Mouse (Mus musculus) neural tube, embryonic 14.5 days (tissue): ENCODE data around the gene Gm21972. TPM values are rescaled to one million over a fixed set of nuclear protein-coding genes. Genes with fewer than 3 reads are reported as not detected.

Experiments
- ATAC-seq: fragments of 200-750 bp; cut with Nextera tagmentation; 2 replicates; pipeline ENCODE4 v1.8.0; 2017; ENCODE audit warnings: low read depth, mild to moderate bottlenecking, moderate TSS enrichment, moderate library complexity
- H3K27ac ChIP-seq: fragments of 300-500 bp; sonication (generic); 2 replicates; pipeline ENCODE4 v1.5.1; 2014; ENCODE audit warnings: low read depth, mild to moderate bottlenecking, control low read depth, low read length, moderate library complexity, mixed read lengths
- H3K27me3 ChIP-seq: fragments of 300-500 bp; sonication (generic); 2 replicates; pipeline ENCODE4 v1.6.1; 2014; ENCODE audit warnings: low read length; ENCODE audit not compliant: control insufficient read depth, insufficient read depth
- H3K36me3 ChIP-seq: fragments of 300-500 bp; sonication (generic); 2 replicates; pipeline ENCODE4 v1.6.1; 2014; ENCODE audit warnings: low read length, mixed read lengths; ENCODE audit not compliant: control insufficient read depth, insufficient read depth
- H3K4me1 ChIP-seq: fragments of 300-500 bp; sonication (generic); 2 replicates; pipeline ENCODE4 v1.6.1; 2014; ENCODE audit warnings: low read length; ENCODE audit not compliant: control insufficient read depth, insufficient read depth
- H3K4me2 ChIP-seq: fragments of 300-500 bp; sonication (generic); 2 replicates; pipeline ENCODE4 v1.6.1; 2014; ENCODE audit warnings: mild to moderate bottlenecking, low read depth, low read length, control low read depth
- H3K4me3 ChIP-seq: fragments of 300-500 bp; sonication (generic); 2 replicates; pipeline ENCODE4 v1.5.1; 2014; ENCODE audit warnings: low read depth, low read length, control low read depth, mixed read lengths
- H3K9ac ChIP-seq: fragments of 300-500 bp; sonication (generic); replicated peaks from 2 replicates; pipeline ENCODE4 v1.6.1; 2014; ENCODE audit warnings: low read depth, mild to moderate bottlenecking, control low read depth, low read length, mixed read lengths
- H3K9me3 ChIP-seq: fragments of 300-500 bp; sonication (generic); 2 replicates; pipeline ENCODE4 v1.6.1; 2016; ENCODE audit warnings: low read length; ENCODE audit not compliant: control insufficient read depth
- WGBS: fragments of 180-500 bp; shearing (Covaris S2); extraction: QIAGEN DNeasy Blood & Tissue Kit; methylation state at CpG from one replicate; pipeline ENCODE4 v1.1.7; 2014; 5-methylcytosine and 5-hydroxymethylcytosine counted together
- polyA plus RNA-seq: library from polyadenylated mRNA; unstranded; fragments of >200 nt; fragmentation: Nextera tagmentation; extraction: Ambion mirVana; gene quantifications from 2 replicates; pipeline ENCODE4 v1.2.1, GENCODE M21; 2014

The Gm21972 gene
- polyA plus RNA-seq, 1 experiment from 2014 or later: 0.86 TPM

DNA sequence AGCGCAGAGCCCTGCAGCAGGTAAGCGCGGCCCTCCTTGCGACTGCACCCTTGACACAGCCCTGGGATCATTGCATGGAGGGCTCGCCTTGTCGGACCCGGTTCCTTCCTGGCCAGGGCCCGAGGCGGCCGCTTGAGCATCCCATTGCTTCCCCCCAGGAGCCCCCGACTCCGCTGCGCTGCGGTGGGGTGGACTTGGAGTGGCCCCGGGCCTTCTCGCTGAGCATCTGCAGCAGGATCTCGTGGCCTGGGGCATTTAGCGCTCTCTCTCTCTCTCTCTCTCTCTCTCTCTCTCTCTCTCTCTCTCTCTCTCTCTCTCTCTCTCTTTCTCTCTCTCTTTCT is 21.4 kb downstream of the Gm21972 start:
- Histone ChIP-seq H3K4me1 (peaks cover 10% of the 10 kb centered on the region), H3K36me3 (peaks cover 3% of the 10 kb centered on the region; the same call in 1 of the 2 replicates), H3K9ac (peak overlapping the region; percentile 59), H3K27ac (no peak overlapping the region), H3K27me3 (no peaks in the 10 kb centered on the region), H3K9me3 (no peaks in the 10 kb centered on the region), H3K4me2 (peak overlapping the region; percentile 60), H3K4me3 (peak overlapping the region; percentile 60)
- 0% methylated on average over 18 of the region's 18 CpGs for WGBS
- ATAC-seq: no peak

DNA sequence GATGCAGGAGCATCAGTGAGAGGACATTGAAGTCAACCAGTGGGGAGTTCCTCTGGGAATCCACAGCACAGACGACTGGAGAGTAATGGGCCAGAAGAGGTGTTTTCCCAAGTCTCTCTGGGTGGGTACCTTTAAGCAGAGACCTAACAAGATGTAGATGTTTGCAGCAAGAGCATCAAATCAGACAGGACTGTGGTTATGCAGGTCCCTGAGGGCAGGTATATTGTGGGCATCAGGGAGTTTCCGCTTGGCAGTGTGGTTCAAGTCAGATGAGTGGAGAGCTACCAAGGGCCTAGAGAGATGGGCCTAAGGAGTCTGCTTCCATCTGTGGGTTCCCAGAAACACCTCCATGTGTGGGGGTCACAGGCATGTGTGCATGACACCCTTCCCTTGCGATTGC is 22.6 kb downstream of the Gm21972 start:
- ATAC-seq: no peak
- peaks cover 16% of the 10 kb centered on the region for H3K36me3 ChIP-seq
- H3K4me3 ChIP-seq: no peak overlapping the region
- H3K27me3 ChIP-seq: no peaks in the 10 kb centered on the region
- no peak overlapping the region for H3K9ac ChIP-seq
- H3K9me3 ChIP-seq: no peaks in the 10 kb centered on the region
- 95% methylated on average over 3 of the region's 3 CpGs for WGBS
- H3K4me2 ChIP-seq: no peak overlapping the region
- no peak overlapping the region for H3K27ac ChIP-seq
- H3K4me1 ChIP-seq: peaks cover 10% of the 10 kb centered on the region

DNA sequence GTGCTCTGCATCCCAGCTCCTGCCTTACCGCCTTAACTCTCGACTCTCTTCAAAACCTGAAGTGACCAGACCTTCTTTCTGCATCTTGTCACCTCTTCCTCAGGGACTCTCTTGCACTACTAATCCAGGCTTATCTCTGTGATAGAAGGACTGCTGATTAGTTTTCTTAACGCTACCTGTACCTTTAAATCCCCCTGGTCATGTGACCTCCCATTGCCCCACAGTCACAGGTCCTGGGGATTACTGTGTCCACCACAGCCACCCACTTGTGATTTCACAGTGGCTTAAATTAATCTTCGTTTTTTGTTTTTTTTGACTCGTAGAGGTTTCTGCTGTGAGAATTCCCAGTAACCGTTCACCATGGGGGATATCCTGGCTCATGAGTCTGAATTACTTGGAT is 23.2 kb downstream of the Gm21972 start:
- peaks cover 21% of the 10 kb centered on the region for H3K36me3 ChIP-seq
- no peak overlapping the region for H3K9ac ChIP-seq
- H3K4me2 ChIP-seq: no peak overlapping the region
- 93% methylated on average over 6 of the region's 6 CpGs for WGBS
- H3K27me3 ChIP-seq: no peaks in the 10 kb centered on the region
- peaks cover 10% of the 10 kb centered on the region for H3K4me1 ChIP-seq
- ATAC-seq: no peak
- H3K4me3 ChIP-seq: no peak overlapping the region
- no peak overlapping the region for H3K27ac ChIP-seq
- H3K9me3 ChIP-seq: no peaks in the 10 kb centered on the region

DNA sequence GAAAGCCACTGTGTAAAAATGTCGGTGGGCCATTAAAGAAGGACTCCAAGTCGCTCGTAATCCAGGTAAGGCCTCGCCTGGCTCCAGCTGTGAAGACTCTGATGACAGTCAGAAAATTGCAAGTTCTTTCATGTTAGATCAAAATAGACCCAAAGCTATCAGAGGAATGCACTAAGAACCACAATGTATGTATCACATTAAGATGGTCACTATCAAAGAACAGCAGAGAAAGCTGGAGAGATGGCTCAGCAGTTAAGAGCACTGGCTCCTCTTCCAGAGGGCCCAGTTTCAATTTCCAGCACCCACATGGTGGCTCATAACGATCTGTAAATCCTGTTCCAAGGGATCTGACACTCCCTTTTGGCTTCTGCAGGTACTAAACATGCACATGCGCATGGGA is 26.6 kb downstream of the Gm21972 start:
- Histone ChIP-seq H3K4me1 (peaks cover 4% of the 10 kb centered on the region), H3K27ac (no peak overlapping the region), H3K9me3 (no peaks in the 10 kb centered on the region), H3K27me3 (no peaks in the 10 kb centered on the region), H3K4me2 (no peak overlapping the region), H3K36me3 (peaks cover 30% of the 10 kb centered on the region), H3K9ac (no peak overlapping the region), H3K4me3 (no peak overlapping the region)
- 96% methylated on average over 6 of the region's 6 CpGs for WGBS
- no peak for ATAC-seq

DNA sequence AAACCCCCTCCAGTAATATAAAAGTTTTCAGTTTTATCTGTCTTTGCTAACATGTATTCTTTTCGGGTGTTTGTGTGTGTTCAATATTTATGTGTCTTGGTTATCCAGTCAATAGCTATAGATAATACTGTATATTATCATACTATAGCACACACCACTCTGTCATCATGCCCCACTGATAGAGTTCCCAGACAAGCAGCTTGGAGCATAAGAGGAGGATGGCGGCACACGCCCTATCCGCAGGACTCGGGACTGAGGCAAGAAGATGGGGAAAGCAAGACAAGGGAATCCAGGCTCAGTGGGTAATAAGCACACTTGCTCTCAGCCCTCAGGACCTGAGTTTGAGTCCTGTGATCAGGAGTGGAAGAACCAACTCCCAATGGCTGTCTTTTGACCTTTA is 27.0 kb downstream of the Gm21972 start:
- 96% methylated on average over 5 of the region's 5 CpGs for WGBS
- Histone ChIP-seq H3K36me3 (peaks cover 31% of the 10 kb centered on the region), H3K27ac (no peak overlapping the region), H3K27me3 (no peaks in the 10 kb centered on the region), H3K4me3 (no peak overlapping the region), H3K4me2 (no peak overlapping the region), H3K9me3 (no peaks in the 10 kb centered on the region), H3K4me1 (peaks cover under 1% of the 10 kb centered on the region), H3K9ac (no peak overlapping the region)
- no peak for ATAC-seq

DNA sequence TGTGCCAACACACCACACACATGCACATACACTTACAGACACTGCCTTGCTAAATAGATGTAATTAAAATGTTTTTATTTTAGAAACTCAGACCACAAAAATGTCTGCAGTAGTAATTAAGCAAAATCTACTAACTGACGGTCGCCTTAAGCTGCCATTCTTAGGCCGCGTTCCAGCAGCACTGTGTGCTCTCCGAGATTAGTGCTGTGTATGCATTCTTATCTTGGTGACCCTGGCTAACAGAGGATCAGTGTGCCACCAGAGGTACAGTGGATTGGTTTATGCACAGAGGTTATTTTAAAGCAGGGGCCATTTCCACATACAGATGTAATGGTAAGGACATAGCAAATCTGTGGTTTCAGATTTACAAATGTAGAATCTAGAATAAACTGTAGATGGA is 27.6 kb downstream of the Gm21972 start:
- 96% methylated on average over 5 of the region's 5 CpGs for WGBS
- Histone ChIP-seq H3K36me3 (peaks cover 32% of the 10 kb centered on the region), H3K27me3 (no peaks in the 10 kb centered on the region), H3K9ac (no peak overlapping the region), H3K4me1 (no peaks in the 10 kb centered on the region), H3K27ac (no peak overlapping the region), H3K9me3 (no peaks in the 10 kb centered on the region), H3K4me3 (no peak overlapping the region), H3K4me2 (no peak overlapping the region)
- no peak for ATAC-seq

DNA sequence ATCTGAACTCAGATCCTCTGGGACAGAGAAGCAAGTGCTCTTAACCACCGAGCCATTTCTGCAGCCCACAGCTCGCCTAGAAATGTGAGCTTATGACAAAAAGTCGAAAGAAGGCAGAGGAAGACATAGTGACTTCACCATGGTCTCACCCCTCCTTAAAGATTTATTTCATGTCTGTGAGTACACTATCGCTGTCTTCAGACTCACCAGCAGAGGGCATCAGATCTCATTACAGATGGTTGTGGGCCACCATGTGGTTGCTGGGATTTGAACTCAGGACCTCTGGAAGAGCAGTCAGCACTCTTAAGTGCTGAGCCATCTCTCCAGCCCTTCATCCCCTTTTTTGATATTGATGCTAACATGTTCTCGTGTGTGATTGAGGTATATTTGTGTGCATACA is 41.2 kb downstream of the Gm21972 start:
- no peaks in the 10 kb centered on the region for H3K4me1 ChIP-seq
- H3K4me3 ChIP-seq: no peak overlapping the region
- 97% methylated on average over 5 of the region's 5 CpGs for WGBS
- H3K4me2 ChIP-seq: no peak overlapping the region
- no peaks in the 10 kb centered on the region for H3K27me3 ChIP-seq
- no peak overlapping the region for H3K27ac ChIP-seq
- no peaks in the 10 kb centered on the region for H3K9me3 ChIP-seq
- peaks cover 38% of the 10 kb centered on the region for H3K36me3 ChIP-seq
- no peak overlapping the region for H3K9ac ChIP-seq
- no peak for ATAC-seq

DNA sequence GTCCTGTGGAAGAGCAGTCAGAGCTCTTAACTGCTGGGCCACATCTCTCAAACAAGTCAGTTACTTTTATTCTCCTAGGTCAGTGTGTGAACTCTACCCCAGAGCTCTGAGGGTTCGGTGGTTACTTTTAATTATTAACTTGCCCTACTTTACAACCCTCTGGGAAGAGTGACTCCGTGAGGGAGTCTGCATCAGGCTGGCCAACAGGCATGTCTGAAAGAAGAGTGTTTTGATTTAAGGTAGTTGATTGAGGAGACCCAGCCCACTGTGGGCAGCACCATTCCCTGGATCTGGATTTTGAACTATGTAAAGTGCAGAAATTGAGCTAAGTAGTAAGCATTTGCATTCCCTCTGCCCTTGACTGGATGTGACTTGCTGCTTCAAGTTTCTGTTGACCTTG is 42.6 kb downstream of the Gm21972 start:
- Histone ChIP-seq H3K27me3 (no peaks in the 10 kb centered on the region), H3K4me2 (no peak overlapping the region), H3K9ac (no peak overlapping the region), H3K36me3 (peaks cover 39% of the 10 kb centered on the region), H3K4me3 (no peak overlapping the region), H3K27ac (no peak overlapping the region), H3K4me1 (no peaks in the 10 kb centered on the region), H3K9me3 (no peaks in the 10 kb centered on the region)
- no peak for ATAC-seq
- 33% methylated on average over 2 of the region's 2 CpGs for WGBS

DNA sequence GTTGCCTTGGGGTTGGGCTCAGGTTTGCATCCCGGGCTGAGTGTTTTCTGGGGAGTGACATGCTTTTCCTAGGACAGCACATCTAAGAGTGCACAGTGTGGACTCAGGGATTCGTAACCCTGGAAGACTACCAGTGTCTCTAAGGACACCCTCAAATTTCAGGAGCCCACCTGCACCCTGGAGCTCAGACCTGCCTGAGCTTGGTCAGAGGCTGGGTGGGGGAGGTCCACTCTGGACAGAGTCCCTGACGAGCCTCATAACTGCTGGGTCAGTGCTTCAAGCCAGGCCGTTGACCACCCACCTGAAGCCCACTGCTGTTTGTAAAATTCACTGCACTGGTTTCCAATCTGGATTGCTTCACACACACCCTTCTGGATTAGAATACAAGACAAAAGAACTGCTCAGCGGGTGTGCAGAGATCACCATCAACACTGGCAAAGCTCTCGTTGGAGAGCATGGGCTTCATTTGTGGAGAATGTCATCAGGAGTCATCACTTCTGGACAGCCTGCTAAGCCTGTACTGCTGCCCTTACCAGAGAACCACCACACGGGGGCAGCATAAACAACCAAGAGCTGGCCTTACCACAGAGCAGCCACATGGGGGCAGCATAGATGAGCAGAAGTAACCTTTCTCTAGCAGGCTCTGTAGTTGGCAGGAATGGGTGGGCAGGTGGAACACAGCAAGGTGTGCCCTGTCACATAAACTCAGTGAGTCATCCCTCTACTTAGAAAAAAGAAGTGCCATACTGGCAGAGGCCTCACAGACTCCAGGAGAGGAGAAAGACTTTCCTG is 45.2 kb downstream of the Gm21972 start:
- H3K4me1 ChIP-seq: no peaks in the 10 kb centered on the region
- H3K4me3 ChIP-seq: no peak overlapping the region
- H3K9me3 ChIP-seq: no peaks in the 10 kb centered on the region
- no peak overlapping the region for H3K27ac ChIP-seq
- 48% methylated on average over 7 of the region's 7 CpGs for WGBS
- H3K36me3 ChIP-seq: peaks cover 24% of the 10 kb centered on the region
- peak; percentile 74; the same call in 1 of the 2 replicates for ATAC-seq
- H3K27me3 ChIP-seq: no peaks in the 10 kb centered on the region
- no peak overlapping the region for H3K9ac ChIP-seq
- H3K4me2 ChIP-seq: no peak overlapping the region
